Mouse (Mus musculus) limb, embryonic 13.5 days (tissue): ENCODE results near the gene Abcc4. TPM values are rescaled to one million over a fixed set of nuclear protein-coding genes. Genes with fewer than 3 reads are reported as not detected.

Source experiments
- ATAC-seq: fragments of 200-750 bp; cut with Nextera tagmentation; 2 replicates; pipeline ENCODE4 v1.8.0; 2017; ENCODE audit warnings: low read depth, moderate number of reproducible peaks, moderate TSS enrichment; ENCODE audit not compliant: low FRiP score
- H3K27ac ChIP-seq: fragments of 300-500 bp; sonication (generic); 2 replicates; pipeline ENCODE4 v1.5.1; 2015; ENCODE audit warnings: inconsistent platforms, mild to moderate bottlenecking, moderate library complexity
- H3K27me3 ChIP-seq: fragments of 300-500 bp; sonication (generic); 2 replicates; pipeline ENCODE4 v1.6.1; 2015; ENCODE audit warnings: mild to moderate bottlenecking, inconsistent platforms
- H3K36me3 ChIP-seq: fragments of 300-500 bp; sonication (generic); 2 replicates; pipeline ENCODE4 v1.6.1; 2015; ENCODE audit warnings: inconsistent platforms, mild to moderate bottlenecking, moderate library complexity
- H3K4me1 ChIP-seq: fragments of 300-500 bp; sonication (generic); 2 replicates; pipeline ENCODE4 v1.6.1; 2015; ENCODE audit warnings: inconsistent platforms
- H3K4me2 ChIP-seq: fragments of 300-500 bp; sonication (generic); replicated peaks from 2 replicates; pipeline ENCODE4 v1.6.1; 2015; ENCODE audit warnings: inconsistent platforms, mild to moderate bottlenecking, moderate library complexity
- H3K4me3 ChIP-seq: fragments of 300-500 bp; sonication (generic); 2 replicates; pipeline ENCODE4 v1.5.1; 2015; ENCODE audit warnings: moderate library complexity, mild to moderate bottlenecking, inconsistent platforms
- H3K9ac ChIP-seq: fragments of 300-500 bp; sonication (generic); 2 replicates; pipeline ENCODE4 v1.6.1; 2015; ENCODE audit warnings: mild to moderate bottlenecking, inconsistent platforms
- H3K9me3 ChIP-seq: fragments of 300-500 bp; sonication (generic); 2 replicates; pipeline ENCODE4 v1.6.1; 2016; ENCODE audit warnings: inconsistent platforms
- WGBS: fragments of 180-500 bp; shearing (Covaris S2); methylation state at CpG from one replicate; pipeline ENCODE4 v1.1.7; 2015; 5-methylcytosine and 5-hydroxymethylcytosine counted together
- polyA plus RNA-seq: library from polyadenylated mRNA; unstranded; fragments of >200 nt; fragmentation: Nextera tagmentation; extraction: Ambion mirVana; gene quantifications from 2 replicates; pipeline ENCODE4 v1.2.1, GENCODE M21; 2015

Abcc4 gene
- polyA plus RNA-seq, 1 experiment from 2014 or later: 1.4 TPM

DNA sequence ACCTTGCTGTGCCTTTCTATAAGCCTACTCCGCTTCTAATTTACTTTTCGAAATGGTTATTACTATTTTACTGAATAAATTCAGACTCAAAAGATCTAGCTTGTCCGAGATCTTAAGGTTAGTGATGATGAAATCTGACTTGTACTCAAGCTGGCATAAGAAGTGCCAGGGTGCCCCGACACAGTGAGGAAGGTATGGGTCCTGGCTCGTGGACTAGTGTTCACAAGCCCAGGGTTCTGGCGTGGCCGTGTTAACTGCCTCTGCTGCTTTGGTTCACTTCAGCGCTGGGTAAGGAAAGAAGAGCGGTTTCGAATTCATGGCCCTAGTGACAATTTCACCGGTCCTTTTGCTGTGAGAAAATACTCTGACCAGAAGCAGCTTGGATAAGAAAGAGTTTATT is 943 bp upstream of the Abcc4 start:
- H3K4me1 ChIP-seq: peaks cover 22% of the 10 kb centered on the region
- H3K27me3 ChIP-seq: peaks cover 71% of the 10 kb centered on the region
- H3K27ac ChIP-seq: no peak overlapping the region
- no peak overlapping the region for H3K9ac ChIP-seq
- H3K9me3 ChIP-seq: no peaks in the 10 kb centered on the region
- peak overlapping the region; percentile 99 for H3K4me2 ChIP-seq
- WGBS: 81% methylated on average over 11 of the region's 11 CpGs
- H3K4me3 ChIP-seq: peak overlapping the region; percentile 67; the same call in 1 of the 2 replicates
- H3K36me3 ChIP-seq: no peaks in the 10 kb centered on the region
- ATAC-seq: no peak

DNA sequence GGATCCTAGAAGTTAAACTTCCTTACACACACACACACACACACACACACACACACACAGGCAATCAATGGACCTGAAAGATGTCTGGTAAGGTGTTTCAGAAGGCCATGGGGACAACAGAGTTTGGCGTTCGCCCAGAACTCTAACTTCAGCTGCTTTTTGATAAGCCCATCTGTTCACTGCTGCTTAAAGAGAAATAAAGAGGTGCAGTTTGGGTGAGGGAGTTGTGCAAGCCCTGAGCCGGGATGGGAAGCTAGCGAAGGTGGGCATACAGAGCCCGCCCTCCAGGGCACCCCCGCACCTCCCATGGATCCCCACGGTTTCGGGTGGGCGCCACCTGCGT is 583 bp downstream of the Abcc4 start:
- peak; percentile 7; the same call in 1 of the 2 replicates for ATAC-seq
- H3K27me3 ChIP-seq: peaks cover 62% of the 10 kb centered on the region
- H3K36me3 ChIP-seq: no peaks in the 10 kb centered on the region
- no peak overlapping the region for H3K27ac ChIP-seq
- peak overlapping the region; percentile 67 for H3K4me3 ChIP-seq
- H3K9me3 ChIP-seq: no peaks in the 10 kb centered on the region
- H3K4me1 ChIP-seq: peaks cover 22% of the 10 kb centered on the region
- H3K4me2 ChIP-seq: peak overlapping the region; percentile 99
- WGBS: under 1% methylated on average over 10 of the region's 10 CpGs
- H3K9ac ChIP-seq: peak overlapping the region; percentile 67

DNA sequence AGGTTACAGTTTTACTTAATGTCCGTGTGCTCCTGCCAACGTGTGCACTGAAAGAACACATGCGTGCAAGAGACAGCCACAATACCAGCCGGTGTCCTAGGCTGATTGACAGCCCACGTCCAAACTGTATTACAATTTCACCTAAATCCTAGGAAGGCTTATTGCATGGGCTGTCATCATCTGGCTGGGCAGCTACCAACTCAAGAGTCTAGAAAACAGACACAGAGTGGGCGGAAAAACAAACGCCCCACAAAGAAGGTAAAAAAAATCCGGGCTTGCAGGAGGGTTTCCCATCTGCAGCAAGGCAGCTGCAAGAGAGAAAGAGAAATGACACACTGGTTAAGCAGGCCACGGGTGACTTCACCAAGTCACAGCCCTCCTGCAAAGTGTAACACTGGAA is 2.7 kb downstream of the Abcc4 start:
- peaks cover 18% of the 10 kb centered on the region for H3K4me1 ChIP-seq
- H3K9ac ChIP-seq: no peak overlapping the region
- no peak overlapping the region for H3K4me2 ChIP-seq
- no peak overlapping the region for H3K27ac ChIP-seq
- peaks cover 52% of the 10 kb centered on the region for H3K27me3 ChIP-seq
- H3K4me3 ChIP-seq: no peak overlapping the region
- 79% methylated on average over 9 of the region's 9 CpGs for WGBS
- H3K36me3 ChIP-seq: no peaks in the 10 kb centered on the region
- no peaks in the 10 kb centered on the region for H3K9me3 ChIP-seq
- ATAC-seq: no peak

DNA sequence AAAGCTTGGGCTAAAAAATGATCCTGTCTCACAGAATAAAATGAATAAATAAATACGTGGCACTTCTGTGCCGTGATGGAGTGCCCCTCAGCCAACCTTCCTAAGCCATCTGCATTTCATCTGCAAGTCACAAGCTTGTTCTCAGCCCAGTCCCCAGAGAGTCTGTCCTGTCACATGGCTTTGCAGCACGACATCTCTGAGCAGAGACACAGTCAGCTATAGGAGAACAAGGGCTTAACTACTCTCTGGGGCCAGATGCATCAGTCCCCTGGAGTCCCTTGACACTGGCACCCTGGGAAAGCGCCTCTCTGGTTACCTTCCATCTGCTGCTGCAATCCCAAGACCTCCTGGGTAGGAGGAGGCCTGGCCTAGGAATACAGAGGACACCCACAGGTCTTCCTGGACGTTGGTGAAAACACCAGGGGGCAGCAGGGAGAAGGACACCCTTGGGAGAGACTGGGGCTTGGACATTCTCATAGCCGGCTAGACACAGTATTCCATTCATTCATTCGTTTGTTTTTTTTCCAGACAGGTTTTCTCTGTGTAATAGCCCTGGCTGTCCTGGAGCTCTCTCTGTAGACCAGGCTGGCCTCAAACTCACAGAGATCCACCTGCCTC is 3.9 kb downstream of the Abcc4 start:
- H3K27me3 ChIP-seq: peaks cover 42% of the 10 kb centered on the region
- H3K4me1 ChIP-seq: peaks cover 18% of the 10 kb centered on the region
- H3K36me3 ChIP-seq: no peaks in the 10 kb centered on the region
- H3K4me2 ChIP-seq: no peak overlapping the region
- H3K27ac ChIP-seq: no peak overlapping the region
- no peak for ATAC-seq
- H3K9ac ChIP-seq: no peak overlapping the region
- H3K4me3 ChIP-seq: no peak overlapping the region
- H3K9me3 ChIP-seq: no peaks in the 10 kb centered on the region
- 56% methylated on average over 7 of the region's 7 CpGs for WGBS

DNA sequence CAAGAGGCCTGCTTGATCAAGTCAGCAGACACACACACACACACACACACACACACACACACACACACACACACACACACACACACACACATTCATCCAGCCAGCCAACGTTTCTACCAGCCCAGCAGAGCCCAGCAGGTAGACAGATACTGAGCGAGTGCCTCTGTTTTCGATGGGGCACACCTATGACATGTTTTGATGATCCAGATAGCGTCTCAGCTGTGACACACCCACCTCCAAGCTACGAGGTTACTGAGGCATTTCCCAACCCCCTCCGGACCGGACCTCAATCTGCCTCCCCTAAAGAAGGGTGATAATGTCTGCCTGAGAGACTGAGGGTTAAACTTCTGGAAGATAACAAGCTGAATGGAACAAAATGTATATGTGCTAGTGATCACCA is 5.4 kb downstream of the Abcc4 start:
- H3K9me3 ChIP-seq: no peaks in the 10 kb centered on the region
- H3K4me1 ChIP-seq: peaks cover 11% of the 10 kb centered on the region
- H3K9ac ChIP-seq: no peak overlapping the region
- no peak overlapping the region for H3K4me3 ChIP-seq
- H3K4me2 ChIP-seq: no peak overlapping the region
- no peak for ATAC-seq
- H3K27ac ChIP-seq: no peak overlapping the region
- 69% methylated on average over 7 of the region's 7 CpGs for WGBS
- no peaks in the 10 kb centered on the region for H3K36me3 ChIP-seq
- H3K27me3 ChIP-seq: peaks cover 27% of the 10 kb centered on the region

DNA sequence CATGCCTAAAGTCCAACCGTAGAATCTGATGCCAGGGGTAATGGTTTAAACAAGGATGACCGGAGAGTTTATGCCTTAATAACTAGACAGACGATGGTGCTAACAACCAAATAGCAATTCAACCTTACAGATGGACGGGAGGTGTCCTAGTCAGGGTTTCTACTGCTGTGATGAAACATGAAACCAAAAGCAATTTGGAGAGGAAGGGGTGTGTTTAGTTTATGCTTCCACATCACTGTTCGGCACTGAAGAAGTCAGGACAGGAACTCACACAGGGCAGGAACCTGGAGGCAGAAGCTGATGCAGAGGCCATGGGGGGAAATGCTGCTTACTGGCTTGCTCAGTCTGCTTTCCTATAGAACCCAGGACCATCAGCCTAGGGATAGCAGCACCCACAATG is 6.1 kb downstream of the Abcc4 start:
- Histone ChIP-seq H3K27ac (no peak overlapping the region), H3K4me1 (peaks cover 5% of the 10 kb centered on the region), H3K4me2 (no peak overlapping the region), H3K36me3 (no peaks in the 10 kb centered on the region), H3K9ac (no peak overlapping the region), H3K9me3 (no peaks in the 10 kb centered on the region), H3K4me3 (no peak overlapping the region), H3K27me3 (peaks cover 21% of the 10 kb centered on the region)
- WGBS: 37% methylated on average over 5 of the region's 5 CpGs
- ATAC-seq: no peak

DNA sequence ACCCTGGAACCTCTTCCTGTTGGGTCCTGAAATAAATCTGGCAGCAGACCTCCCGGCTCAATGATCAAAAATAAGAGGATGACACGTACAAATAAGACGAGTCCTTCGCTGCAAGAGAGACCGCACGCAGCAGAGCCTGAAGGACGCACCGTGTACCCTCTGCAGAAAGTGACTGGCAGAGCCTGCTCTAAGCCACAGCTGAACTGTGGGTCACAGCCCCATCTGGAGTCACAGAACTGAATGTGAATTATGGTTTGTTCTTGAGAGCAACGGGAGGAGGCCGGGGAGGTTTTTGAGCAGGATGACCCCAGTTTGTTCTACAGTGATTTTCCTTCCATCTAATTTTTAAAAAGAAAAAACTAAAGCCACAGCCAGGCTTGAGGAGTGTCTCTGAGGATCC is 6.5 kb downstream of the Abcc4 start:
- Histone ChIP-seq H3K9me3 (no peaks in the 10 kb centered on the region), H3K4me3 (no peak overlapping the region), H3K9ac (no peak overlapping the region), H3K27ac (no peak overlapping the region), H3K4me1 (peaks cover 4% of the 10 kb centered on the region), H3K27me3 (peaks cover 16% of the 10 kb centered on the region), H3K4me2 (no peak overlapping the region), H3K36me3 (no peaks in the 10 kb centered on the region)
- ATAC-seq: no peak
- 76% methylated on average over 10 of the region's 10 CpGs for WGBS

DNA sequence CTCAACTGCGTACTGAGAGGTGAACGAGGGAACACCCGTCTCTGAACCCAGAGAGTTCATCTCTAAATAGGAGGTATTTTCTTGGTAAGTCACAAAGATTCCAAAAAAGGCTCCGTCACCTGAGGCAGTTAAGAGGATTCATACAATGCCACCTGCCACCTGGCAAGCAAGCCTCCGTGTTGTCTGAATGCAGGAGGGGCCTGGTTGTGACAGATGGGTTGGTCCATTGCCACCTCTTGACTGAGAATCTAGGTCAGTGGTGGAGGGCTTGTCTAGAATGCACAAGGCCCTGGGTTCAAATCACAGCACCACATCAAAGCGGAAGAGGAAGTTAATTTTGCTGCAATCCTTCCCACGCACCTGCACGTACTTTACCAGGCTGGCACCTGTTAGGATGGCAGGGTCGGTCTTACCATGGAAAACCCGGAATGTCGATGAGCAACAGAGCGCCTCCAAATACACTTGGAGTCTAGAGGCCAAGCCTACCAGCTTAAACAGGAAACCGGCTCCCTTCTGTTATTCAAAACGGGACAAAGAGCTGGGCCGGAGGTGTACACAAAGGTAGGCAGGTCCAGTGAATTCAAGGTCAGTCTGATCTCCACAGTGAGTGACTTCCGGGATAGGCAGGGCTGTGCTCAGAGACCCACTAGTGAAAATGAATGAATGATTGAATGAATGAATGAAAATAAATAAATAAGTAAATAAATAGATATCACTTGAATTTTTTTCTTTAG is 9.3 kb downstream of the Abcc4 start:
- Histone ChIP-seq H3K27ac (no peak overlapping the region), H3K4me1 (peaks cover 10% of the 10 kb centered on the region), H3K27me3 (no peaks in the 10 kb centered on the region), H3K4me3 (no peak overlapping the region), H3K9ac (no peak overlapping the region), H3K4me2 (no peak overlapping the region), H3K9me3 (no peaks in the 10 kb centered on the region), H3K36me3 (no peaks in the 10 kb centered on the region)
- WGBS: 92% methylated on average over 16 of the region's 16 CpGs
- ATAC-seq: no peak

DNA sequence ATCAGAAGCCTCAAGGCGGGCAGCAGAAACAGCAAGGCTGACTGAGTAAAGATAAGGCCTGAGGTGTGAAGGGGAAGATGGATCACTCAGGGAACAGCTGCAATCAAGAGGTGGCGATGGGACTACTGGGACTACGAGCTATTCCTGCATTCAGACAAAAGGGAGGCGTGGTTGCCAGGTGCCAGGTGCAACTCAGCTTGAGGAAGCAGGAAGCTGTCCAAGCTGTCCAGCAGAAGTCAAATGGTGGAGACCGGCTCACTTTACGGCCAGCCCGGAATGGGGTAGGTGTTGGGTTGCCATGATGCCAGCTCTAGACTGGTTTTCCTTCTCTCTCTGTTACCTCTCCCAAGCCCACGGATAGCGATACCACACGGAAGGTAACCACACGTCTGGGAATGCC is 10.2 kb downstream of the Abcc4 start:
- H3K36me3 ChIP-seq: no peaks in the 10 kb centered on the region
- H3K4me3 ChIP-seq: no peak overlapping the region
- H3K4me2 ChIP-seq: no peak overlapping the region
- no peaks in the 10 kb centered on the region for H3K27me3 ChIP-seq
- no peak overlapping the region for H3K27ac ChIP-seq
- peaks cover 18% of the 10 kb centered on the region for H3K4me1 ChIP-seq
- no peaks in the 10 kb centered on the region for H3K9me3 ChIP-seq
- no peak for ATAC-seq
- WGBS: 83% methylated on average over 11 of the region's 11 CpGs
- no peak overlapping the region for H3K9ac ChIP-seq

DNA sequence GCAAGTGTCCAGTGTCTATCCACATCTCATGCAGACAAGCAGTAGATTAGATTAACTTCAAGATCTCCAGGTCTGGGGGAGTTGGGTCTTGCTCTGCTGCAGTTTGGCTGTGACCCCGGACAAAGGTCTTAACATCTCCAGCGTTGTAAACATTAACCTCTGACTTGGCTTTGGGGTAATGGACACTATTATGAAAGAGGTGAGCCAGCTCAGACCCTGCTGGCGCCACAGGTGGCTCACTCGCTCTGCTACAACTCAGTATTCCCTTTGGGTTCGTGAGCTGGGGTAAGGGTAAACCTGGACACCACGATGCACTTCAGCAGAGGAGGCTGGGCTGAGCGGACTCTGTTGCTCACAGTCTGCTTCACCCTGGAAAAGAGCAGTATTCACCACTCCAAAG is 11.7 kb downstream of the Abcc4 start:
- Histone ChIP-seq H3K9me3 (no peaks in the 10 kb centered on the region), H3K9ac (no peak overlapping the region), H3K4me2 (no peak overlapping the region), H3K4me1 (peaks cover 21% of the 10 kb centered on the region), H3K27me3 (no peaks in the 10 kb centered on the region), H3K36me3 (no peaks in the 10 kb centered on the region), H3K27ac (no peak overlapping the region), H3K4me3 (no peak overlapping the region)
- no peak for ATAC-seq
- WGBS: 83% methylated on average over 7 of the region's 7 CpGs

DNA sequence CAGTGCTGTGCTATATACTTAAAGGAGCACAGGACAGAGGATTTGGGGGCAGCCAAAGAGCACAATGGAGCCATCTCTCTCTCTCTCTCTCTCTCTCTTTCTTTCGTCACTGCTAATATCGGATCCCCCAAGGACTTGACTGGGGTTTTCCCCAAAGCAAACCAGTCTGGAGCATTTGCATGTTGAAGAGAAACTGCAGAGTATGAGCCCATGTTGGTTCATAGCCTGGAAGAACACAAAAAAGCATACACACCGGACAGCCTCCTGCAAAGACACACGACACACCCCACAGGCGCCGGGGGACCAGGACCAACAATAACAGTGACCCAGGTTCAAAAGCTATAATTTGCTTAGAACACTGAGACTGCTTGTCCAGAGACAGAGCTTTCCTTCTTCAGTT is 14.1 kb downstream of the Abcc4 start:
- Histone ChIP-seq H3K9me3 (no peaks in the 10 kb centered on the region), H3K4me1 (peaks cover 35% of the 10 kb centered on the region), H3K4me2 (no peak overlapping the region), H3K36me3 (no peaks in the 10 kb centered on the region), H3K27me3 (no peaks in the 10 kb centered on the region), H3K27ac (no peak overlapping the region), H3K9ac (no peak overlapping the region), H3K4me3 (no peak overlapping the region)
- 74% methylated on average over 6 of the region's 6 CpGs for WGBS
- no peak for ATAC-seq

DNA sequence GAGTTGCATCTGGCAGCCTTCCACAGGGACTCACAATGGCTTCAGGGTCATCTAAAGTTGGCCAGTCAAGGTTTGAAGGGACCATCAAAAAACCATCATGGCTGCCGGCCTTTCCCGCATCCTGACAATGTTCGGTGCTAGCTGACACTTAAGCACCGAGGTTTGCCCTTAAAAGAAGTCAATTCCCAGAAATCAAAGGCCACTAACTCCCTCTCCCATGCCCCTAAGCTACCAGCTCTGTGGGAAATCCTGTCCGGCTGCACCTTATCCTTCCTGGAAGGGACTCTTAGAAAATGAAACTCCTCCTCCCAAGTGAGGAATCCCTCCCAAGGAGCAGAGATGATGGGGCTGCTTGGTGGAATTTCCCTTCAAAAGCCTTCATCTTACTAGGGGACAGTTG is 14.6 kb downstream of the Abcc4 start:
- no peaks in the 10 kb centered on the region for H3K27me3 ChIP-seq
- no peak overlapping the region for H3K4me3 ChIP-seq
- no peak overlapping the region for H3K9ac ChIP-seq
- peak overlapping the region; percentile 15; the same call in 1 of the 2 replicates for H3K27ac ChIP-seq
- no peak overlapping the region for H3K4me2 ChIP-seq
- no peak for ATAC-seq
- H3K36me3 ChIP-seq: no peaks in the 10 kb centered on the region
- WGBS: 77% methylated on average over 5 of the region's 5 CpGs
- peaks cover 40% of the 10 kb centered on the region for H3K4me1 ChIP-seq
- no peaks in the 10 kb centered on the region for H3K9me3 ChIP-seq

DNA sequence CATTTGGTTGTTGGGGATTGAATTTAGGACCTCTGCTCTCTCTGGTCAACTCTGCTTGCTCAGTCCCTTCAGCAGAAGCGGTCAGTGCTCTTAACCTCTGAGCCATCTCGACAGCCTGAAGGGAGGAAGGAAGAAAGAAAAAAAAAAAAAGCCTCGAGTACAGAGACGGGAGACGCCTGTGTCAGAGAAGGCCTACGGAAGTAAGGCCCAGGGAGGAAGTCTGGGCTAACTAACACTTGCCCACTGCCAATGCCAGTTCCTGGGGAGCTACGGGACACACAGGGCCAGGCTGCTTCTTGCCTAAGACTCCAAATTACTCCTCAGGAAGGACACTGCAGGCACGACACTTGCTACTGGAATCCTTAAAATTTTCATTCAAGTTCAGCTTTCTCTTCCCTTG is 15.1 kb downstream of the Abcc4 start:
- ATAC-seq: no peak
- peaks cover 44% of the 10 kb centered on the region for H3K4me1 ChIP-seq
- no peak overlapping the region for H3K9ac ChIP-seq
- no peak overlapping the region for H3K4me2 ChIP-seq
- no peaks in the 10 kb centered on the region for H3K36me3 ChIP-seq
- H3K27me3 ChIP-seq: no peaks in the 10 kb centered on the region
- no peaks in the 10 kb centered on the region for H3K9me3 ChIP-seq
- no peak overlapping the region for H3K27ac ChIP-seq
- no peak overlapping the region for H3K4me3 ChIP-seq
- WGBS: 56% methylated on average over 8 of the region's 8 CpGs
